Mouse (Mus musculus): ENCODE measurements around the gene Shisal2a. TPM values are rescaled to one million over a fixed set of nuclear protein-coding genes. Genes with fewer than 3 reads are reported as not detected.
A peak's percentile ranks its signal among the peaks of the same experiment; 100 is the strongest.

Gene Shisal2a
- polyA plus RNA-seq, 1 experiment: not detected

DNA sequence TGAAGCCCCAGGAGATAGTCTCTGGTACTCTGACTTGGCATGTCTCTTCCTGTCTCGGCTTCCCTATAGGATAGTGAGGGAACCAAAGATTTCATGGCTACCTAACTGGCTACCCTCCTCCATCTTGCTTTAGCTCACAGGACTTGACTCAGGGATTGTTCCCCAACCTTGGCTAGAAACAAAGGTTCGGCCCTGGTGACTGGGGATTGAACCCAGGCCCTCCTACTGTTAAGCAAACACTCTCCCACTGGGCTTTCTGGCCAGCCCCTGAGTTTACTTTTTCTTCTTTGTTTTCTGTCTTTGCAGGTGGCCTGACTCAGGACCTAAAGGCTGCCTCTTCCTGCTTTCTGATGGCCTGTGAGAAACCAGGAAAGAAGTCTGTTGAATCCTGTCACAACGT, 45.3 kb downstream of the Shisal2a start:
- no peak overlapping the region for H3K4me3 ChIP-seq (ENCODE audit: control insufficient read depth, low read depth, low read length)
- TF ChIP-seq CTCF (IDR thresholded peaks at IDR 0.05; ENCODE audit: control insufficient read depth, insufficient read depth, insufficient replicate concordance, low read depth, low read length) (no peak), POLR2A (IDR thresholded peaks at IDR 0.05; ENCODE audit: control insufficient read depth, low read depth, low read length) (no peak)
- H3K27me3 ChIP-seq (ENCODE audit: control insufficient read depth, insufficient read depth, low read length): no peaks in the 10 kb centered on the region
- no peaks in the 10 kb centered on the region for H3K36me3 ChIP-seq (ENCODE audit: control insufficient read depth, insufficient read depth, low read length)
- no peaks in the 10 kb centered on the region; the same call in 1 of the 2 replicates for H3K4me1 ChIP-seq (ENCODE audit: control insufficient read depth, insufficient read depth, low read length)
- peak overlapping the region; percentile 58; the same call in 1 of the 2 replicates for H3K27ac ChIP-seq (ENCODE audit: control insufficient read depth, insufficient read depth, low read depth, low read length)

DNA sequence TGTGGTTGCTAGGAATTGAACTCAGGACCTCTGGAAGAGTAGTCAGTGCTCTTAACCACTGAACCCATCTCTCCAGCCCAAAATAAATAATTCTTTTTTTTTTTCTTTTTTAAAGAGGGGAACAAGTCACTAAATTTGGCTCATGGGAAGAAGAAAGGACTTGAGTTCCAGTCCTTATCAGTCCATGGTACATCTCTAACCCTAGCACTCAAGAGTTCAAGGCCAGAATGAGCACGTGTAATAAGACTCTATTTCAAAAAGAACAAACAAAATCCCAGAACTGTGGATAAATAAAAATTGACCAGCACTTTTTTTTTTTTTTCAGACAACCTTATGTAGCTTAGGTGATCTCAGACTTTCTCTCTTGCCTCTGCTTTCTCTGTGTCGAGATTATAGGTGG, 46.4 kb downstream of the Shisal2a start:
- TF ChIP-seq POLR2A (IDR thresholded peaks at IDR 0.05; ENCODE audit: control insufficient read depth, low read depth, low read length): no peak
- no peak for TF ChIP-seq CTCF (IDR thresholded peaks at IDR 0.05; ENCODE audit: control insufficient read depth, insufficient read depth, insufficient replicate concordance, low read depth, low read length)
- H3K36me3 ChIP-seq (ENCODE audit: control insufficient read depth, insufficient read depth, low read length): no peaks in the 10 kb centered on the region
- no peak overlapping the region for H3K4me3 ChIP-seq (ENCODE audit: control insufficient read depth, low read depth, low read length)
- no peaks in the 10 kb centered on the region; the same call in 1 of the 2 replicates for H3K4me1 ChIP-seq (ENCODE audit: control insufficient read depth, insufficient read depth, low read length)
- H3K27ac ChIP-seq (ENCODE audit: control insufficient read depth, insufficient read depth, low read depth, low read length): no peak overlapping the region
- no peaks in the 10 kb centered on the region for H3K27me3 ChIP-seq (ENCODE audit: control insufficient read depth, insufficient read depth, low read length)

DNA sequence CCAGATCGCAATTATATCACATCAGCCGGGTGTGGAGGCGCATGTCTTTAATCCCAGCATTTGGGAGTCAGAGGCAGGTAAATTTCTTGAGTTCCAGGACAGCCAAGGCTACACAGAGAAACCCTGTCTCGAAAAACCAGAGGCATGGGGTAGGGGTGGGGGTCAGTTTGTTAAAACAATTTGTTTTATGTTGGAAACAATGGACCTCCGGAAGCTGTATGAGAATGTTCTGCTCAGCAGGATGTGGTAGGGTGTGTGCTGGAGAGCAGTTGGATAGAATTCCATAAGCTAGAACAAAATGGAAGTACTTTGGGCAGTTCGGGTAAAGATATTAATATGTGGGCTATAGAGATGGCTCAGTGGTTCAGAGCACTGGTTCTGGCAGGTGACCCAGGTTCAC, 47.7 kb downstream of the Shisal2a start:
- Histone ChIP-seq H3K36me3 (ENCODE audit: control insufficient read depth, insufficient read depth, low read length) (no peaks in the 10 kb centered on the region), H3K4me3 (ENCODE audit: control insufficient read depth, low read depth, low read length) (no peak overlapping the region), H3K4me1 (ENCODE audit: control insufficient read depth, insufficient read depth, low read length) (no peaks in the 10 kb centered on the region), H3K27ac (ENCODE audit: control insufficient read depth, insufficient read depth, low read depth, low read length) (no peak overlapping the region), H3K27me3 (ENCODE audit: control insufficient read depth, insufficient read depth, low read length) (no peaks in the 10 kb centered on the region)
- TF ChIP-seq POLR2A (IDR thresholded peaks at IDR 0.05; ENCODE audit: control insufficient read depth, low read depth, low read length) (no peak), CTCF (IDR thresholded peaks at IDR 0.05; ENCODE audit: control insufficient read depth, insufficient read depth, insufficient replicate concordance, low read depth, low read length) (no peak)

DNA sequence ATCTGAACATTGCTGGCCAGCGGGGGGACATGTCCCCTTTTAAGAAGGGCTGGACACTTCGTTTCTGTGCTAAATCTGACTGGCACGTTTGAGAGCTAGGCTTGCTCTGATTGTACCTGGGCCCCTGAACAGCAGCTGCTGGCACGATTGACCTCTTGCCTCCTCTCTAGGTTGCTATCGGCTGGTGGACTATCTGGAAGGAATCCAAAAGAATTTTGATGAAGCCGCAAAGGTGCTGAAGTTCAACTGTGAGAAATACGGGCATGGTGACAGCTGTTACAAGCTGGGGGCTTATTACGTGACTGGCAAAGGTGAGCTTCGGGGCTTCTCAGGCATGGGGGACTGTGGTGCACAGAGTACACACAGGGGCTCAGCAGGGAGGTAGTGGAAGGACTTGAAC, 51.1 kb downstream of the Shisal2a start:
- H3K4me1 ChIP-seq (ENCODE audit: control insufficient read depth, insufficient read depth, low read length): peaks cover 2% of the 10 kb centered on the region; the same call in 1 of the 2 replicates
- no peak overlapping the region for H3K4me3 ChIP-seq (ENCODE audit: control insufficient read depth, low read depth, low read length)
- H3K27me3 ChIP-seq (ENCODE audit: control insufficient read depth, insufficient read depth, low read length): no peaks in the 10 kb centered on the region
- no peaks in the 10 kb centered on the region for H3K36me3 ChIP-seq (ENCODE audit: control insufficient read depth, insufficient read depth, low read length)
- no peak overlapping the region for H3K27ac ChIP-seq (ENCODE audit: control insufficient read depth, insufficient read depth, low read depth, low read length)
- TF ChIP-seq CTCF (IDR thresholded peaks at IDR 0.05; ENCODE audit: control insufficient read depth, insufficient read depth, insufficient replicate concordance, low read depth, low read length): no peak
- no peak for TF ChIP-seq POLR2A (IDR thresholded peaks at IDR 0.05; ENCODE audit: control insufficient read depth, low read depth, low read length)

- Histone ChIP-seq H3K27ac (ENCODE audit: control insufficient read depth, insufficient read depth, low read depth, low read length) (no peak overlapping the region), H3K27me3 (ENCODE audit: control insufficient read depth, insufficient read depth, low read length) (no peaks in the 10 kb centered on the region), H3K36me3 (ENCODE audit: control insufficient read depth, insufficient read depth, low read length) (no peaks in the 10 kb centered on the region), H3K4me3 (ENCODE audit: control insufficient read depth, low read depth, low read length) (no peak overlapping the region), H3K4me1 (ENCODE audit: control insufficient read depth, insufficient read depth, low read length) (peaks cover 2% of the 10 kb centered on the region; the same call in 1 of the 2 replicates)
- no peak for TF ChIP-seq CTCF (IDR thresholded peaks at IDR 0.05; ENCODE audit: control insufficient read depth, insufficient read depth, insufficient replicate concordance, low read depth, low read length)
- TF ChIP-seq POLR2A (IDR thresholded peaks at IDR 0.05; ENCODE audit: control insufficient read depth, low read depth, low read length): no peak
Measured at GRCm38 (mm10) chr4:108329840-108330239, 53.3 kb downstream of the Shisal2a start.

DNA sequence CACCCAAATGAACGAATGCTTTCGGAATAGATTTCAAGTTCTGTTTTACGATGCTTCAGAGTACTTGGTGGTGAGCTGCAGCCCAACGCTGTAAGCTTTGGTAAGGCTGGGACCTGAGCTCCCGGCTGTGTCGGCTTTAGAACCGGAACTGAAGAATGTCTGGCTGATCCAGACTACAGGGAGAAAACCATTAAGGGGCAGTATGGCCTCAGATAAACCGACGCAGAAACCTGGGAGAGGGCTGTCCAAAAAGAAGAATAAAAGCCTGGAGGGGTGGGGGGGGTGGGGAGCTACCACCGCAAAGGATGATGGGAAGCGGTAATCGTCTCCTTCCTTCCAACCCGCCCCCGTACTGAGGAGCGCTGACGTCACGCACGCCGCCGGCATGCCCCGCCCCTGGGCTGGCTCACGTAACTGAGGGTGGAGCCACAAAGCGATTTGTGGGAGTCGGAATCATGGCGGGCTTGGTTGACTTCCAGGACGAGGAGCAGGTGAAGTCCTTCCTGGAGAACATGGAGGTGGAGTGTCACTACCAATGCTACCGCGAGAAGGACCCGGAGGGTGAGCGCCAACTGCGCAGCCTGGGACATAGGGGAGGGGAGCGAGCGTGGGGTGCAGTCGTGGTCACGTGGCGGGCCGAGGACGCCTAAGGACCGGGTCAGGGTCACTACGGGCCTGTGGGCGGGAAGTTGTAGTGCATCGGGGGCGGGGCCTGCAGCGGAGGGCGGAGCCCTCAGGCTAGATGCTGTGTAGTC, 55.2 kb downstream of the Shisal2a start, which contains the start of gene Coa7:
TSS of gene Coa7 (plus strand) at position 411 of the 755 bp plus-strand sequence.
- H3K27ac ChIP-seq (ENCODE audit: control insufficient read depth, insufficient read depth, low read depth, low read length): peak within 1 kb of the TSS; percentile 91
- H3K27me3 ChIP-seq (ENCODE audit: control insufficient read depth, insufficient read depth, low read length): no peaks in the 10 kb centered on the region
- H3K36me3 ChIP-seq (ENCODE audit: control insufficient read depth, insufficient read depth, low read length): no peaks in the 10 kb centered on the region
- TF ChIP-seq CTCF (IDR thresholded peaks at IDR 0.05; ENCODE audit: control insufficient read depth, insufficient read depth, insufficient replicate concordance, low read depth, low read length): no peak
- peak; percentile 73 for TF ChIP-seq POLR2A (IDR thresholded peaks at IDR 0.05; ENCODE audit: control insufficient read depth, low read depth, low read length)
- H3K4me1 ChIP-seq (ENCODE audit: control insufficient read depth, insufficient read depth, low read length): peaks cover 2% of the 10 kb centered on the region; the same call in 1 of the 2 replicates
- peak within 1 kb of the TSS; percentile 89 for H3K4me3 ChIP-seq (ENCODE audit: control insufficient read depth, low read depth, low read length)

DNA sequence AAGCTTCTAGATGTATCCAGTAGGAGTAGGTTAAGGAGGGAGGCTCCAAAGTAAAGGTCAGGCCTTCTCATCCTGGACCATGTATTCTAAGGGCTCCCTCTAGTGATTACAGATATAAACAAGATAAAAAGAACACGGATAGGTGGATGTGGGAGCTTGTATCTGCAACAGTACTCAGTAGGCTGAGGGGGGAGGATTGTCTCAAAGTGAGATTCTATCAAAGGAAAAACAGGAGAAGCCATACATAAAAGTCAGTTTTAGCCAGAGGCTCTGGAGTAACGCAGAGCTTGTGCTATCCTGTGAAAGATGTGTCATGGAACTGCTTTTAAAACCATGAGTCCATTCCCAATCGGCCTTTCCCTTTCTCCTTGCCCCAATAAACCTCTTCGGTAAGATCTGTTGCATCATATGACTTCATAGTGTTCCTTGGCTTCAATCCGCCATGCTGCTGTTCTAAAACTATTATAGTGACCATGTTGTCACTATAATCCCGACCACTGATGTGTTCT, 56.0 kb downstream of the Shisal2a start:
- H3K4me1 ChIP-seq (ENCODE audit: control insufficient read depth, insufficient read depth, low read length): peaks cover 2% of the 10 kb centered on the region; the same call in 1 of the 2 replicates
- no peak for TF ChIP-seq POLR2A (IDR thresholded peaks at IDR 0.05; ENCODE audit: control insufficient read depth, low read depth, low read length)
- TF ChIP-seq CTCF (IDR thresholded peaks at IDR 0.05; ENCODE audit: control insufficient read depth, insufficient read depth, insufficient replicate concordance, low read depth, low read length): no peak
- peak overlapping the region; percentile 90 for H3K27ac ChIP-seq (ENCODE audit: control insufficient read depth, insufficient read depth, low read depth, low read length)
- H3K27me3 ChIP-seq (ENCODE audit: control insufficient read depth, insufficient read depth, low read length): no peaks in the 10 kb centered on the region
- no peaks in the 10 kb centered on the region for H3K36me3 ChIP-seq (ENCODE audit: control insufficient read depth, insufficient read depth, low read length)
- no peak overlapping the region for H3K4me3 ChIP-seq (ENCODE audit: control insufficient read depth, low read depth, low read length)
